Mouse (Mus musculus) ovary, postnatal 36 days (tissue): ENCODE results near the gene Dync1i1.
A peak's percentile ranks its signal among the peaks of the same experiment; 100 is the strongest.

Source experiments
- DNase-seq: peaks from one replicate; pipeline ENCODE4 v3.0.0; 2022; ENCODE audit warnings: low spot score, mixed read lengths

Gene Dync1i1

DNA sequence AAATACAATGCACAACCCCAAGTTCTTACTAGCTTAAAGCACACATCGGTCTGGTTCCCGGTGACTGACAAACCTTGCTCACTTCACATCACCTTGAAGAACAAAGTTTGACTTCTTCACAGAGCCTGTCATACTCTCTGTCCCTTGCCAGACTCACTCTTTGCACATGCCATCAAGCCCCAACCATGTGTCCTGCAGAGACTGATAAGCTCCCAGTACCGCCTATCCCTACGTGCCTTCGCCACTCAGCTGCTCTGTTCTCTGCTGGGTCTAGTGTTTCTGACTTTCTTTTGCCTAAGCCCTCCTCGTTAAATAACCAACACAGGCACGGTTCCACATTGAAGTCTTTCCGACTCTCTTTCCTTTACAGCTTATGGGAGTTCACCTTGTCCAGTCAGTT is 244.2 kb downstream of the Dync1i1 start:
- no peak for DNase-seq

- no peak for DNase-seq
These were observed 250.8 kb downstream of the Dync1i1 start for GRCm38 (mm10) chr6:5976241-5976640.

DNA sequence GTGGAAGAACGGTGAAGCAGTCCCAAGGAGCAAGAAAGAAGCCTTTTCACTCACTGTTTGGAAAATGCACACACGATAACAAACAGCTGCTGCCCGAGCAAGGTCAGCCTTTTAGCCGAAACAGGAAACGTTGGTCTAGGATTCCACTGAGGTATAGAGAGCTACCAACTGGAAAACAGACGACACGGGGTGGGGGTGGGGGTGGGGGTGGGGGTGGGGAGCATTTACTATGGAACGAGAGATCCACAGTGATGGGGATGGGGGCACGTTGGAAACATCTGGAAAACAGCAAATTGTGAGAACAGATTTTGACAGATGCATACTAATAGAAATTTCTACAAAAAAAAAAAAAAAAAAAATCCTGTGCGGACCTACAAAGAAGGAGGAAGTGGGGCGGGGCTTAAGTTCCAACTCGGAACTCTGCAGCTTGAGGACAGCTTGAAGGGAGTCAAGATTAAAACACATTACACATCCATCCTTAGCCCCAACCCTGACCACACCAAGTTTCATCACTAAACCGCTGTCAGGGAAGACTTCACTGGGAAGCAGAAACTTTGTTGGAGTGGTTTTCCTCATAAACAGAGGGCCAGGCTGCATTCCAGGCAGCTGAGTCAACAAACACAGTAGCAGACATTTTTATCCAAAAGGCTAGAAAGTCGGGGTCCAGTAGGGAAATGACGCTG is 251.9 kb downstream of the Dync1i1 start:
- no peak for DNase-seq

DNA sequence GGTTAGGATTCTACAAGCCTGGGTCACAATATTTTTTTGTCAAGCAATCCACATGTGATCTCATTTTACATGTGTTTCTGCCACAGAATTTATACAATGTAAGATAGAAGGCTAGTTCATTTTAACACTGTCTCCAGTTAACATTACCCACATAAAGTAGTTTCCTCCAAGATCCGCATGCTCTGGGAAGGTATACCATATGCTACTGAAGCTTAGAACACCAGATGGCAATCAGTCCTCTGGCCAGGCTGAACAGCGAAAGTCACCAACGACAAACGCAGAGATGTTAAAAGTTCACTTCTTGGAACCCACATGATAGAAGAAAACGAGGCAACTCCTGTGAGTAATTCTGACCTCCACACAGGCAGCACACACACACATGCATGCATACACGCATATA is 265.8 kb downstream of the Dync1i1 start:
- DNase-seq: no peak

- DNase-seq: peak; percentile 53
These were observed 266.6 kb downstream of the Dync1i1 start for GRCm38 (mm10) chr6:5991817-5992755.

DNA sequence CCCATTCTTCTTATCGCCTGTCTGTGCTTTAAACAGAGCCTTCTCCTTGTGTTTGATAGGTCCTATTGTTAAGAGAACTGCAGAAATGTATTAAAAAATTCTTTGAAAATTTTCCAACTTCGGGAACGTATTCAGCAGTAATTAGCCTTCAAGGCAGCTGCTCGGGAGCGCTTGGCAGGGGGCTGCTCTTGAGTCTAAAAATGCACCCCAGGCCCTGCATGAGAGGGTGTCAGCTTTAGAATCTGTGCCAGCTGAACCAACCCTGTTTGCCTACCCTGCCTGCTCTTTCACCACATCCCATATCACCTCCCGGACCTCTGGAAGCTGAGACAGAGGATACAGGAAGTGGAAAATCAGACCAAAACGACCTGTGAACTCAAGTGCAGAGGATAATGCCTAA is 267.6 kb downstream of the Dync1i1 start:
- DNase-seq: no peak

DNA sequence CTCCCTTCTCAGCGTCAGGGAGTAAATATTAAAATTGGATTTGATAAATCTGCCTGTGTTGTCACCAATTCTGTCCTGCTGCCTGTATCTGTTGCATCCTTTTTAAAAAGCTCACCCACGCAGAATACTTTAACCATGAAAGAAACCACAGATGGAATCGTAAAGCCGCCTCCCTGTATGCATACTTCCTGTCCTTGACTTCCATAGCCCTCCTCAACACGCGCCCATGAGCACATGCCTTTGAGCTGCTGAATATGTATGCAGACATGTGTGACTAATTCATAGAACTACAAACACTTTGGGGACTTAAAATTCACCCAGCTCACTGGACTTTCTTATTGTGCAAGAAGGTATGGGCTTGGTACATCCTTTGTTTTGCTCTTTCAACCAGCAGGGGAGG is 272.1 kb downstream of the Dync1i1 start:
- DNase-seq: no peak

GRCm38 (mm10) chr6:6002061-6002460 is 276.6 kb downstream of the Dync1i1 start:
- DNase-seq: no peak

- DNase-seq: no peak
These were observed 279.5 kb downstream of the Dync1i1 start for GRCm38 (mm10) chr6:6004756-6005485.

- peak; percentile 76 for DNase-seq
These were observed 280.5 kb downstream of the Dync1i1 start for GRCm38 (mm10) chr6:6005762-6006431.

DNA sequence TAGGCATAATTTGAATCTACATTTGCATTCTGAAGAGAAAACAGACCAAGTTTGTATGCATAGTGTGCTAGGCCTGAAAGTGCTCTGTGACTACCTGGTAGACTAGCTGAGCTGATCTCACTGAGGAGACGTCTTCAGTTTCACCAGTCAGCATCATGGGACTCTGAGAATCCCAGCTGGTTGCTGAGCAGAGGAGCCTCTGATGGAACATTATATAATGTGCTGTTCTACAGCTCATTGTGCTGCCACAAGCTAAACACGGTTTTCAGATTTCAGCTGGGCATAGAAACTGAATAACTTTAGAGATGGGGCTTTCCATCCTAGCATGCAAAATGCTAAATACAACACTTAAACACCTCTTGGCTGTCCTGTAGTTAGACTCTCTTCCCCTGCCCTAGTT is 285.9 kb downstream of the Dync1i1 start:
- DNase-seq: no peak

DNA sequence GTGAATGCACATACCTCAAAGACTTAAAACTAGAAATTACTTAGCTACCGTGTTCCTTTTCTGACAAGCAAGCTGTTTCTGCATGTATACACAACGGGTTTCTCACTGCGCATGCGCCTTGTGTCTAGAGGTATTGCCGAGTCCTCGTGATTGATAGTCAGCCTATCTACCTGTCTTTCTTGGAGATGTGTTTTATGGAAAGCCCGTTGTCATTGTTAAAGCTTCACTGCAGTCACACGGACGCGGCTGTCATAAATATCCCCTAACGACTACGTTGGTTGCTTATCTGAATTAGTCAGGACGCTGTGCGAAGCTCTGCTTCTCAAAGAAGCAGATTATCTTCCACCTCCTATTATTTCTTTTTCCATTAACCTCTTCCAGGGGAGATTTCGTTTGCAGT is 290.2 kb downstream of the Dync1i1 start:
- no peak for DNase-seq

- DNase-seq: no peak
These were observed 291.5 kb downstream of the Dync1i1 start for GRCm38 (mm10) chr6:6016931-6017330.

- no peak for DNase-seq
These were observed 298.5 kb downstream of the Dync1i1 start for GRCm38 (mm10) chr6:6023976-6024375.

DNA sequence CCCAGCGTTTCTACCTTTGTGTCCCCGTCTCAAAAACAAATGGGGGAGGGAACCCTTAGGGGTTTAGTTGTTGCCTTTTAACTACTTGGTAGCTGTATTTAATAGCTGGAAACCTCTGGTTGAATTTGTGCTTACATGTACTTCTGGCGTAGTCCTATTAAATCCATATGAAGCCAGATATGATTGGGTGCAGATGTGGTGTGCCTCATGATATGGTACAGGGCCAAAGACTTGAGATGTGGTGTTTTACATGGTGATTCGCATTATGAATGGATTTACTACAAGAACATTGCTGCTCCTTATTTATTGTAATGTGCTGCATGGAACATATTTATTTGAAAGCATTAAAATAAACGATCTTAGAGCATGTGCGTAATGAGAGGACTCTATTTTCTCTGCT is 302.2 kb downstream of the Dync1i1 start:
- no peak for DNase-seq

DNA sequence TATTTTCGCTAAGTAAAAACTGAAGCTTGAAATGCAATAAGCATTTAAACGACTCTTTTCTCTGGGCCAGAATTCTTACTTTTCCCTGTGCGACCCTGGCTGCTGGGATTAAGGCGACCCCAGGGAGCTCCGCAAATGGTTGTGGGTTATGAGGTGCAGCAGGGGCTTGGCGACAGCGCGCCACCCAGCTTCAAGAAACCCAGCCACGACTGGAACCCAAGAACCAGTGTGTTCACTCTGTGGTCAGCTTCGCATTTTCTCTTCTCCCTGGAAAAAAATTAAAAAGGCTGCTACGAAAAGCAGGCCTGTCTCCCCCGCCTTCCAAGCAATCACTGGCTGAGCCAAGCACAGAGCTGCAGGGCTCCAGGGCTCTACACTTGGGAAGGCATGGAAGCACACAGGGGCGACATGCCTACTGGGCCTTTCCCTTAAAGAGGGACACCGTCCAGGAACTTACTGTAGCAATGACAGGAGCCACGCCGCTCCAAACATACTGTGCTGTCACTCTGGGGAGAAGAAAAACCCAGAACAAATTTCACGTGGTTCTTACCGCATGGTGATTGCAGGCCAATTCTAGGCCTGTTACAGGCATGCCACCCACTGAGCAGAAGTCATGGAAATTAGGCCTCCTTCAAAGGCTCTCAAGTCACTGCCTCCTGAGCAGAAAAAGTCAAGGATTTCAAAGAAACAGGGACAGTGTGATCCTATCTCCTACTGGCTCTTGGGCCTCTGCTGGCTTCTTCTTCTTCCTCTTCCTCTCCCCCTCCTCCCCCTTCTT is 313.5 kb downstream of the Dync1i1 start:
- no peak for DNase-seq

DNA sequence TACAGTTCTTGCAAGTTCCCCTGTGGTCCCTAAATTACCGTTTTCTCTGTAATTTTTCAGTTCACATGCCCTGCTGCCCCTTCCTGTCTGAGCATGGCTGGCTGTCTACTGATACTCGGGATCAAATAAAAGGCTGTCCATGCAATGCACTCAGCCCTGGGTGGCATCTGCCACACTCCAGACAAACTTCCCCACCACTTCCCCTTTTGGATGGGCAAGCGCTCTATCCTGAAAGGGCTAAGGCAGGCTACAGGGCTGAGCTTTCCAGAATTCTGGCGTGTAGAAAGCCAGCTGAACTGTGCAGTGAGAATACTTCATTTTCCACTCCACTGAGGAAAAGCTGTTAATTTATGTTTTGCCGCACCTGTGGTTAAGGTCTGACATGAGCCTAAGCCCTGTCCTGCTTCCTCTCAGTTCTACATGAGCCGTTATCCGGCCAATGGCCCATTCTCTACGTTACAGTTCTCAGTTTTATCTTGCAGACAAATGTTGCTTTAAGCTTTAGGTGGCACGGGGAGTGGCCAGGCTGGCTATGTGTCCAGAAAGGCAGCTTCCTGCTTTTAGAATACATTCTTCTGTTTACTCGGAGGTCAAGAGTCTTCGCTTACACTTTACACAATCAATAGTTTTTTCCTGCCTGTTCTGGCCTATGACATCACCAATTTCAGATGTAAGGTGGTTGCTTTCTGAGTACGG is 321.4 kb downstream of the Dync1i1 start:
- DNase-seq: no peak

DNA sequence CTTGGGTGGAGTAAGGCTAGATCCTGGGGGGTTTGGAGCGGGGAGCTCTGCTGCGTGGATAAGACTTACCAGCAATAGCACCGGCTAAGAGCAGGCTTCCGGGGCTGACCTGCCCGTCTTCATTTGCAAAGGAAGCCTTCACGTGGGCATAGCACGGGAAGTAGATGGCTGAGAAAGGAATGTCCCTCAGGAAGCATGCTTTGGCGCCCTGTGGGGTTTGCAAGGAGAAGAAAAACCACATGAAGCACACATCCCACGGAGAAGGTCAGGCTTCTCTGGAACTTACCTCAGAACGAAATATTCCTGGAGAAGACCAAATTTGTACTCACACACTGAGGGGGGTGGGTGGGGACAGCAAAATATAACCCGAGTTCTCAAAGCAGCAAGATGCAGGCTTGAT is 327.3 kb downstream of the Dync1i1 start:
- no peak for DNase-seq

GRCm38 (mm10) chr6:6053946-6054345 is 328.5 kb downstream of the Dync1i1 start:
- no peak for DNase-seq

GRCm38 (mm10) chr6:6058548-6058947 is 333.1 kb downstream of the Dync1i1 start:
- DNase-seq: no peak

GRCm38 (mm10) chr6:6067201-6067600 is 341.8 kb downstream of the Dync1i1 start:
- DNase-seq: no peak
